Mouse (Mus musculus) adrenal gland, postnatal 36 days (tissue): ENCODE data around the gene Atrnl1. TPM values are rescaled to one million over a fixed set of nuclear protein-coding genes. Genes with fewer than 3 reads are reported as not detected.

Experiments used
- DNase-seq, 2 experiments: peaks; one replicate each; pipeline ENCODE4 v3.0.0; 2021; ENCODE audit warnings: mixed read lengths in 1 of 2
- total RNA-seq, 2 experiments: library from RNA; stranded (reverse); gene quantifications; 2 replicates each; pipeline ENCODE4 v1.2.3; 2021

Atrnl1 gene
- total RNA-seq, 2 experiments from 2014 or later, result 26.0 to 29.6 TPM

DNA sequence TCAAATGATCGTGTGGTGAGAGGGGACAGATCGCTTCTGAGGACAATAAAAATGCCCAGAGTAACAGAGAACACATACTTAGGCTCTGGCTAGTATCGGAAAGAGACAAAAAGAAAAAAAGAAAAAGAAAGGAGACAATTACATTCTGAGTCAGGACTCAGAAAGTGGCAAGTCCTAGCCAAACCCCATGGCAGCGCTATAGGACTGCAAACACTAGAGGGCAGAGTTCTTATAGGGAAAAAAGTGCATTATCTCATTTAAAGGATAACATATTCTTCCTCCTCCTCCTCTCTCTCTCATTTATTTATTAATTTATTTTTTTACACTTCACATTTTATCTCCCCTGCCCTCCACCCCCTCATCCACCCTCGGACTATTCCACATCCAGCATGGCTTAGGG is 461.6 kb downstream of the Atrnl1 start:
- DNase-seq, result no peak

DNA sequence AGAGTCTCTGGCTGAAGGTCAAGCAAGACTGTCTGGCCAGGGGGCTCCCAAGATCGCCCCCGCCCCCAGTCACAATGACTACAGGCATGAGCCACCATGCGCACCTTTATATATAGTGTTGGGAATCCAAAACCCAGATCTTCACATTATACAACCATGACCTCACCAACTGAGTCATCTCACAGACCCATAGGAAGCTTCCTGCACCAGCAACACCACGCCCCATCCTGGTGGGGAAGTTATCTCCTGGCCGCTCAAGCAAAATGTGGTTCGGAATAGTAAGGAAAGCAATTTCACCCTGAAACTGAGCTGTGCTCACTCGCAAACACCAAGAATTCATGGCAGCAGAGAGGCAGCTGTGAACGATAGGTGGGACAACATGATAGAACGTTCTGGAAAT is 462.0 kb downstream of the Atrnl1 start:
- DNase-seq, result no peak

DNA sequence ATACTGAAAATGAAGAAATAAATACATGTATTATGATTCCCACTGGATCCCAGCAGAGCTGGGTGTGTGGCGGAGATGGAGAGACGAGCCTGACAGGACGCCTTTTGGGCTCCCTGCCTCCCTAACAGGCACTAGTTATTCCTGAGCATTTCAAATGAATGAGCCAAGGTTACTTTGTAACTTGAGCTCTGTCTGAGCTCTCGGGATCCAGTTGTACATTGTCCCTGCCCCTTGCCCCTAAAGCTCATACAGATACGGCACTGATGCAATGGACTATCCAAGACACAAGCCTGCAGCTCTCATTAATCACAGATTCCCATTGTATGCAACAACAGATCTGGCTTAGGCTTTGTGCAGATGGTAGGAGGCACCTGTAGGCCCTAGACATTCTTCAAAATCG is 464.4 kb downstream of the Atrnl1 start:
- no peak for DNase-seq

DNA sequence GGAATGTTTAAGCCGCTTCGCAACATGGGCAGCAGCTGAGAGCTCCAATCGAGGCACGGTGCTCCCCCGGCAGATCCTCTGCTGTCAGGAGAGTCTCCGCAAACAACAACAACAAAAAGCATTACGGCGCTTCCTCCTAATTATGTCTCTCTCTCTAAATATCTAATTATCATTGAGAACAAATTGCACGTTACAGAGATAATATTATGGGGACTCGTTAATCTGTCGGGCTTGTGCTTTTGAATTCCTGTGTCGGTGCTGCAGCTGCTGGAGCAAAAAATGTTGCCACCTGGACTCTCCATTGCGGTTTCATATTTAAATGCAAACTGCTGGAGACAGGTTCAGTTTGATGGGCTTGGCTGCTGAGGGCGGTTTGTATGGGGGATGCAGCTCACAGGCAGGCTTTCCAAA is 466.1 kb downstream of the Atrnl1 start:
- DNase-seq, result no peak

DNA sequence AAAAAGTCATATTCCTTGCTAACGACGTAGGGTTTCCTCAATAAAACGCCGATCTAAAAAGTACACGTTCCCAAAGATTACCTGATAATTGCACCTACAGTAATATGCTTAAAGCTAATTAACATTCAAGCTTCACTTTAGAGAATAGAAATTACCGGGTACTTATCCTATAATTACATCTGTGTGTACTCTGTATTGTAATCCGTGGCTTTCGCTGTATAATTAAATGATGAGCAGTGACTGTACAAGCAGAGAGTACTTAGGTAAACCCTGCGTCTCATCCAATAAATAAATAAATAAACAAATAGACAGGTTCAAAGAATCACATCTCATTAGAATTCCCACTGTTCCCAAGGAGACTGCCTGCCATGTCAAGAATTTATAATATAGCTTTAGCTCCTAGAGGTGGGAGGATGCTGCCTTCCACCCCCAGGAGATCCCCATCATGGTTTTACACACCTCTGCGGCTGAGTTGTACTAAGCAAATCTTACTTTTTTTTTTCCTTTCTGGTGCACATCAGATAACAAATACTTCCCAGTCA is 466.8 kb downstream of the Atrnl1 start:
- DNase-seq, result no peak

DNA sequence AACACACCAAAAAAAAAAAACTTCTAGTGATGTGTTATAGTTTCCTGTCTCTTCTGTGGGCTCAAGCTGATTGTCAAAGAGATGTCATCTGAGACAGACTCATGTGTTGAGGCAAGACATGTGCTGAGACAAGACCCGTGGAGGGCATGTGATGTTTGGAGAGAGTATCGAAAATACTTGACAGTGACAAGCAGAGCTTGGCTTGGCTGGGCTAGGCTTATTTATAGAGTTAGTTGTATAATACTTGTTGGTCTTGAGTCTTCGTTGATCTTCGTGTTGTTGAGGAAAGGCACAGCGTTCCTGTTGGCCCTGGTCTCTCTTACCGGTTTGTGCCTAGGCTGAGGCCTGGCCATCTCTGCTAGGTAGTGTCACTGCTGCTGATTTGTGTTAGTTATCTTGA is 469.3 kb downstream of the Atrnl1 start:
- DNase-seq, result no peak

DNA sequence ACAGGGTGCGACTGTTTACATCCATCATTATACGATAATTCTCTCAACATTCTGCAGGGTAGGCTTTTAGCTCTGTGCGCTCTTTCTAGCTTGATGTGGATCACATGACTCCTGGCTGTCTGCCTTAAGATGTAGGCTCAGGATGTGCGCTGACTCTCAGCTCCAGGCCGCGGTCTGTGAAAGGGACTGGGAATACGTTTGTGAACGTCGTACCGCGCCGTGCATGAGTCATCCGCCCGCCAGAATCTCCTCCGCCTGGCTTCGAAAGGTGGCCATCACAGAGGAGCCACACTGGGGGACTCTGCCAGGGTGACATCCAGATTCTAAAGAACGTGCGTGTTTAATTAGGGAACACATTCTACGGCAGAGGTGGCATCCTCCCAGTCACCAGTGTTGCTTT is 471.9 kb downstream of the Atrnl1 start:
- DNase-seq, result no peak

DNA sequence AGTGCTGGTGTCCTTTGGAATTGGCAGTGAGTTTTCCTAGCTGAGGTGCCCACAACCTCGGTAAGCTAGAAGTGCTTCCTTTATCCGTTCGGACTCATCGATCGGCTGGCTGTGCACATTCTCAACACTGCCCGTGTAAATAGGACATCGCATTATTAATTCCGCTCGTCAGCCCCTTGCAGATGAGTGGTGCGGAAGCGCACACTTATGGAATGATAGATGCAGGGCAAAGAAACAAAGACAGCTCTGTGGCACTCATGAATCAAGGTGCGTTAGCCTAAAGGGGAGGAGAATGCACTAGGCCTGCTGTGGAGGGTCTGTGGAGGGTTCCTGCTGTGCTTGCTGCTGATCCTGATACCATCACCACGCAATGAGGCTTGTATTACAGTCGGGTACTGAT is 474.0 kb downstream of the Atrnl1 start:
- DNase-seq, result no peak

DNA sequence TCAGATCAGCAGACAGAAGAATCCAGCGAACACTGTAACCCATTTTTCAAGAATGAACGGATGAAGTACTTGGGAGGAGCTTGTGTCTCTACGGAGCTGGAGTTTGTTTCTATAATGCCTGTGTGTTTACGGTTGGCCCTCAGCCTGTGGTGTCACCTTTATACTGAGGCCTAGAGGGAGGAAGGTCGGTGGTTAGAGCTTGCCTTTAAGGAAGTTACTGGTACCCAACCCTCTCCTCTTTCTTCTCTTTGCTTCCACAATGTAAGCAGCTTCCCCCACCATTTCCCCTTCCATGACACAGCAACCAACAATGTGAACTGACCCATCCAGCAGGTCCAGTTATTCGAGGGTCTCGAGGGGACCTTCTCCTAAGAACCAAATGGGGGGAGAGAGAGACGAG is 475.9 kb downstream of the Atrnl1 start:
- DNase-seq, result no peak

DNA sequence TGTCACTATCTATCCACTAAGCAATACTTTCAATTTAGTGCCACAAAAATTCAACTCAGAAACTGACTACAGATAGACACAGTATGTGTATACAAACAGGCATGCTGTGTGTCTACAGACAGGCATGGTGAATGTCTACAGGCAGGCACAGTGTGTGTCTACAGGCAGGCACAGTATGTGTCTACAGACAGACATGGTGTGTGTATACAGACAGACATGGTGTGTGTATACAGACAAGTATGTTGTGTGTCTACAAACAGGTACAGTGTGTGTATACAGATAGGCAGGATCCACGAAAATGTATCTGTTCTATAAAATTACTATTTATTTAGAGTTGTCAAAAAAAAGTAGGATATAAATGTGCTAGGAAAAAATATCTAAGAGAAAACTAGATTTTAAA is 477.1 kb downstream of the Atrnl1 start:
- DNase-seq, result no peak

DNA sequence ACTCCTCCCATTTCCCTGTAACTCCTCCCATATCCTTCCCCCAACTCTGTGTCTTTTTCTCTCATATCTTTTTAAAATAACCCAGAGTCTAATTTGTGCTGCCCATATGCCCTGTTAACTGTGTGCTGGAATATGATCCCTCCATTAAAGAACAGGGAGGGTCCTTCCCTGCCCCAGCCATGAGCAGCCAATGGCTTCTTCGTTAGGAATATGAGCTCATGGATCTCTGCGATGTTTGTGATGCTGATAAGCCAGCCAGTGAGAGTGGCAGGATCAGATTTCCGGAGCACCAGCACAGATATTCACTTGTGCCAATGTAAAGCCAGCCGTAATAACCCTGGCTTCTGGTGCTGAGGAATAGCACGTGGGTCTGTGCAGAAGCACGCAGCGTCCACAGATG is 477.6 kb downstream of the Atrnl1 start:
- DNase-seq, result no peak

DNA sequence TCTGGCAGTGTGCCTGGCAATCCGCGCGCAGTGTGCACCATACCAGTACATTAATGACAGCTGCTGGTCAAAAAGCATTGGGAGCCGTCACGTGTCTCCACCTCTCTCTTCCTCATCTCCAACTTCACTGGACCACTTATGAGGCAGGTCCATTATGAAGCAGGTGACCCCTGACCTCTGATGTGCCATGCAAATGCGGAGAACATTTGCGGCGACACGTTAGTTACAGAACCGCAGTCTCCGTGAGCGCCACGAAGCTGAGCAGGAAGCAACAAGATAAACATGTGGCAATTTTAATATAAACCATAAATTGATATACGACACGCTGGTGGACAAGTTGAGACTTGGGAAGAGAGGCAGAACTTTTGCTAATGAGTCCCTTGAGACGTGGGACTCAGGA is 481.1 kb downstream of the Atrnl1 start:
- DNase-seq, result no peak

DNA sequence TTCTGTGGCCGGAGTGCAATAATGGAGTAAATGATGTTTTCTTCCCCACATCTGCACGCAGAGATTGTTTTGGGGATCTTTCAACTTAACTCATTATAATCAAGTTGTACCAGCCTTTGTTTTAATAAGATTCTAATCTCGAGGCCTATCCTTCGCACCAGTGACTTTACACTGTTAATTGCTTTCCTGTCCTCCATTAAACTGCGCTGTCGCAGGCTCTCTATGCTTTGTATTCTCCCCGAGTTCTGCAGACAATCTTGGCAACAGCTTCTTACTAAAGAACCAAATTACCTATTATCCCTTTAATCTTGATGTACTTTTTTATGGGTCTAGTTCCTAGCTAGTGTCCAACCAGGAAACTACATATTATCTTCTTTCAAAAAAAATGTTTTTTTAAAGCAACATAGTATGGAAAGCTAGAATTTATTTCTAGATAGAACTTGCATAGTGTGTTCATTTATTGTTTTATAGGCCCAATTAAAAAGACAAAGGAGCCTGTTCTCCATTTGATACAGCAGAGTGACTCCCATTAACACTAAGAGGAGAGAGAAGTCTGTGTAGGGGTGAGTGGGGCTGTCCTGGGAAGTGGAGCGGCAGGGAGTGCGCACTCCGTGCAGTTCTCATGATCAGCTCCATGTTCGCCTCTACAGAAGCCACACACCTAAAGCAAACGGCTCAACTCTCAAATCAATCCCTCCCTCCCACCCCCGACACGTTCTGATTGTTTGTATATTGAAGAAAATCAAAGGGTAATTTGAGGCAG is 484.1 kb downstream of the Atrnl1 start:
- DNase-seq, result no peak

DNA sequence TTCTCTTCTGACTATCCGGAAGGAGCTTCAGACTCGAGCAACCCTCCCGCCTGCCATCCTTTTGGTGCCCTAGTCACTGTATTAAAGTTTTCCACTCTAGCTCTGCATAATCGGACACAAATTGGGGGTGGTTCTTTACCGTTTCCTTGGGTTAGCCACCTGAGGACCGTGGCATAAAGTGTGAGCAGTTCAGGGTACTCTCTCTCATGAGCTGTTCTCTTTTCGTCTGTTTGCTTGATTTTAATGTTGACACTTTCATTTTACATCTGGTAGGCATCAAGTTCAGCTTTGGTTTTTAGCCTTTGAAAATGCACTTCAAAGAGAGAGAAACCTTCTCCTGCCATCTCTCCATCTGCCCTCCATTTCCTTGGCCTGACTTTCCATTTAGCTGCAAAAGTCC is 484.9 kb downstream of the Atrnl1 start:
- DNase-seq, result no peak

DNA sequence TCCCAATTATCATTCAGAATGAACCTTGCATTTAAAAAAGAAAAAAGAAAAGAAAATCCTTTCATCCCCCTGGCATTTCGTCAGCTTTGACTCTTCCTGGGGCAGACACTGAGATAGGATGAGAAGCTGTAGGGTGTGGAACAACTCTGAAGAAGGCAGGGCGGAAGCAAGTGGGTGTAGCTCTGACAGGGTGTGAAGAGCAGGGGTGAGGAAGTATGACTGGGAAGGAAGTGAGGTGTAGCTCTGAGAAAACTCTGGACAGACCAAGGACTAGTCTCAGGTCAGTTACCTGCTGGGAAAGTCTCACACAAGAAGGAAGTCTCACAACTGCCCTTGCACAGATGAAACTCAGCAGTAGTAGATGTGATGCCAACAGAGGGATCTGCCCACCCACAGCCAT is 486.4 kb downstream of the Atrnl1 start:
- no peak for DNase-seq

DNA sequence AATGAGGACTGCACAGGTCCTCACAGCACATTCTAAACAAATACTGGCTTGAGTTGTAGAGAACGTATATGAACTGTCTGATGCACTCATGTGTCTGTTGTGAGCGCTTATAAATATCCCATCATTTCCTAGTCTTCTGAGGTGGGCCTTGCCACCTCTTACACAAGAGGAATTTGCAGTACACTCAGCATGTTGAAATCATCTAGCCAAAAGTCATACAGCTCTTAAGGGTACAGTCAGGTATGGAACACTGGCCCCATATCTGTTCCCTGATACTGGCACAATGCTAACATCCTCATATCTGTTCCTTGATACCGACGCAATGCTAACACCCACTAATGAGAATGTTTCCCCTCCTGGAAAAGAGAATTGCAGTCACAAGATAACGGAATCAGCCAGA is 488.7 kb downstream of the Atrnl1 start:
- DNase-seq, result no peak

DNA sequence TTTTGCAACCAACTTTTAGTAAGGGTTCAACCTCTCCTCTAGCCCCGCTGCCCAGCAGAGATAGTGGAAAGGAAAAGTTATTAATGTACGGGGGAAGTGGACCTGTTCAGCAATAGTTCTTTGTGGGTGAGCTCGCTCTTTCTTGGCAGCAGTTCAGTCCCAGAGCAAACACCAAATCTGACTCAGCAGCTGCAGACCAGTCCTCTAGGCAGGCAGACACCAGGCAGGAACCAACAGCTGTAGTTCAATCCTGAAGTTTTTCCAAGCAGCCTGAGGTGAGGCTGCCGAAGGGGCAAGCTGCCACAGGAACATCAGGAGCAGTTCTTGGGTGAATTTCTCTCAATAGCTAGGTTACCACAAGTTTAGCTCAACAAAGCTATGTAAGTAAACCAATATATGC is 489.5 kb downstream of the Atrnl1 start:
- no peak for DNase-seq

DNA sequence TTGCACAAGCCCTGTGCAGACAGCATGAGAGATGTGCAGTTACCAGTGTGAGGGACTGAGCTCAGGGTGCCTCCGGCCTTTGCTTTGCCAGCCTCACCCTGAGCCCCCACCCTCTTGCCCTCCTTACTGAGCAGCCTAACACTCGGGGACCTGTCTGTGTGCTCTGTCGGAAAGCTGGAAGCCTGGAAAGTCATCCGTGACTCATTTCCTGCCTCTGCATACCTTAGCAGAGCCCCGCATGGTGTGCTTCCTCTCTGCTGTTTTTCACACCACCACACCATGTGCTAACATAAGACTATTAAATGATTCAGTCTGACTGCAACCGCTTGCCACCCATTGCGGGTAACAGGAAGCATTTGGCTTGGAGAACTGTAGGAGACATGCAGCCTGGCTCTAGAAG is 493.7 kb downstream of the Atrnl1 start:
- DNase-seq, result peak in 1 of 2 experiments; percentile 3

DNA sequence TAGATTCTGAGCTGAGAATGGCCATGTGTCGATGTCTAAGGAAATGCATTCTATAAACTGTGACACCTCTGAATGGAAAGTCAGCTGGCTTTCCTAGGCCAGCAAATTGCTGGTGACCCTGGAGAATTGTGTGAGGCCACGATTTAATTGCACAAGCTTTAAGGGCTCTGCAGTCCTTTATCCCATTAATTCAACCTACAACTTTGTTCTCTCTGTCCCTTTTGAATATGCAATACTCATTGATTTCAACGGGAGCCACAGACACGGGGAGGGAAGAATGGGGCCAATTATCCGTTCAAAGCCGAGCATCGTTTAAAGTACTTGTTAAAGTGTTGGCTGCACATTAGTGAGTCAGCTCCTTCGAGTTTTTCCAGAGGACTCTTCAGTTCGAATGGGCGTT is 496.8 kb downstream of the Atrnl1 start:
- DNase-seq, result no peak

DNA sequence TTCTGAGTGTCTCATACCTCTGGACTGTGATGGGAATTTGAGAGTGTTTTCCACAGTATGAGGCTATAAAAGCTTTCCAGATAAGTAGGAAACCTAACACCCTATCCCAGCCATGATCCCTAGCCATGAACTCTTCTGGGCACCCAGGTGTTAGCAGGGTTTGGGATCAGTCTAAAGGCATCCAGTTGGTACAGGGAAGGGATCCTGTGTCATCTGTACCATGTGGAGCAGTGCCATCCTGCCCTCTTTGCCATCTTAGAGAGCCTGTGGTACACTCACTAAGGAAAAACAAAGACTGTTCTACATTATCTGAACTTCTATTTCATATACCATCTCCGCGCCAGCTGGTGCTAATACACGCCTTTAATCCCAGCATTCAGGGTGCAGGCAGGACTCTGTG is 499.7 kb downstream of the Atrnl1 start:
- DNase-seq, result no peak

DNA sequence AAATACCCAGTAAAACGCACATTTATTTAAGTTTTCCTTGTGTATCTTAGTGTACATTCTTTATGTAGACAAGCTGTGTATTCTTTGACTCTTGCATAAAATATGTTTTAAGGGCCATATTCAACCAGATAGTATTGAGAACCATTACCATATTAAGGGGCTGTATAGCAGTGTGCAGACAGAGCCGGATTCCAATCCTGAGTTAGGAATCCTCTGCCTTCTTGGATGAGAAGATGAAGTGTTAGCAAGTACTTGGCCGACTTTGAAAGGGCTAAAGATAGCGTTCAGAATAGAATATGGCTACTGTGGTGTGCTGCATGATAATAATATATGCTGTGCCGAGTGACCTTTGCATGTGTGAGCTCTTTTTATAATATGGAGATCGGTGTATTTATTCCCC is 500.5 kb downstream of the Atrnl1 start:
- no peak for DNase-seq

DNA sequence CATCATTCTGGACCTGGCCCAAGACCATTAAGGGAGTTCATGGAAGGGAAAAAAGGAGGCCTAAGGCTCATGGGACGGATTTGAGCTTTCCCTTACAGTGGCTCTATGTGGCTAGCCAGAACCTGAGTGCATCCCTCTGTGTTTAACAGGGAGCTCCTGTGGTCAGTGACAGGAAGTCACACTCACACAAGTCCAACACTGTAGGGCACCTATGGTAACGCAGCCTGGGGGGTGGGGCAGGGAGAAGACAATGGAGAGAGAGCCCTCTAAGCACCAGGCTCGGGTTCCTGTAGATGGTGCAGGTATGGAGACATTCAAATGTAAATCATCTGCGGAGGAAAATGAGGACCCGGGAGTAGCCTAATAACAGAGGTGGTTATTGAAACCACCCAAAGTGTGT is 501.3 kb downstream of the Atrnl1 start:
- DNase-seq, result no peak

DNA sequence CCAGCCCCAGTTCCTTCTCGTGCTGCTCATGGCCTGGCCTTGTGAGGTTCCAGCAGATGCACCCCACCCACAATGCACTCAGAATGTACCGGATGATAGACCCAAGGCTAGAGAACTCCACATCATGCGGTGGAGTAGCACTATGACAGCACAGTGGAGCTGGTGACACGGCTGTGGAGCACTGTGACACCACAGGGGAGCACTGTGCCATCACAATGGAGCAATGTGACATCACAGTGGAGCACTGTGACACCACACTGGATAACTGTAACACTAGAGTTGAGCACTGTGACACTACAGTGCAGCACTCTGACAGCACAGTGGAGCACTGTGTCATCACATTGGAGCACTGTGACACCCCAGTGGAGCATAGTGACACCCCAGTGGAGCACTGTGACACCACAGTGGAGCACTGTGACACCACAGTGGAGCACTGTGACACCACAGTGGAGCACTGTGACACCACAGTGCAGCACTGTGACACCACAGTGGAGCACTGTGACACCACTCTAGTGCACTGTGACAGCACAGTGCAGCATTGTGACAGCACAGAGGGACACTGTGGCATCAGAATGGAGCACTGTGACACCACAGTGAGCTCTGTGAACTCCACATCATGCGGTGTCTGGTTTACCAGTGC is 502.4 kb downstream of the Atrnl1 start:
- DNase-seq, result no peak

DNA sequence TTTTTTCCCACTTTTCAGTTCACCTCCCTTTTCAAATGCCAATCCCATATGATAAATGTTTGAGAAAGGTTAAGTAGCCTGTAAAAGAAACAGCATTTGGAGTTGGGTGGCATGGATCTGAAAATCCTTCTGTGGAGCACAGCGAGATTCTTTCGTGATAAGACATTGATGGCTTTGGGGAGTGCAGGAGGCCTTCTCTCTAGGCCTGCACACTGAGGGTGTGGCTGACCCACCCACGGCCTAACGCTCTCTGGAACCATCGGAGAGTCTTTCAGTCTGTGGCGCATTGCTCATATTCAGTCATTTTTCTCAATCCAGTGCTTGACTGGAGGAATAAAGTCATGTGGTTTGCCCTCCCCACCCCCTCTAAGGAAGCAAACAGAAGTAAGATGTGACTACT is 506.8 kb downstream of the Atrnl1 start:
- DNase-seq, result no peak
